1 mouse cellular context compared by ENCODE assay signal in the genomic region with DNA sequence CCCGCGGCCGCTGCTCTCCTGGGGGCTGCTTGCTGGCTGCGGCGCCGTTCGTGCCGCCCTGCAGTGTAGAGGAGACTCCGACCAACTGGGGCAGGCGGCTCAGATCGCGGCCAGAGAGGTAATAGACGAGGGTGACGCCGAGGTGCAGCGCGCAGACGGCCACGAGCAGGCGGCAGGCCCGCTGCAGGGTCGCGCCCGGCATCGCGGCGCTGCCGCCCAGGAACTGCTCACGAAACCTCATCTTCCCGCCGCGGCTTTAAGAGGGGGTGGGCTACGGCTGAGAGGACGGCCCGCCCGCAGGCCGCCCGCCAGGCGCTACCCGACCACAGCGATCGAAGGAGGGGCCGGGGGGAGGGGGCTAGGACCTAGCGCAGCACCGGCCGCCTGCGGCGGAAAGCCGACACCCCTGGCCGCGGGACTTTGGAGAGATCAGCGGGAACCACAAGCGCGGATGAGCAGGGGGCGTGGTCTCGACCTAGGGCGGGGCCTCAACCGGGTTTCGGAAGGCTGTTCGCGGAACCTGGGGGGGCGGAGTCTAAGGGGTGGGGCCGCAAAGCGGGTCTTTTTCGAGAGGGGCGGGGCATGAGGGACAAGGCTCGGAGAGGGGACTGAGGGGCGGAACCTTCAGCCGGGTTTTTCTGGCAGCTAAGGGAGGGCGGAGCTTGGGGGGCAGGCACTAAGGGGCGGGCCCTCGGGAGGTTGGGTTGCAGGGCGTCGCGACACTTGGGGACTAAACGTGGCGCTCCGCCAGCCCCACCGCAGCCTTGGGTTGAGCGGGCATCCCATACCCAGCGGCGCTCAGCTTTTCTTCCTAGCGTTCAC.
TF ChIP-seq lines count a peak whose summit lies in the region.

A gene (minus strand): TSS at position 441 of the 822 bp plus-strand sequence.

TF ChIP-seq in MEL, 35 proteins besides CTCF, POLR2A, EP300 and RAD21 (continued from another document):
- TF ChIP-seq GABPA (IDR thresholded peaks at IDR 0.05; ENCODE audit: low read depth, low read length) (no peak), MAX (IDR thresholded peaks at IDR 0.05; ENCODE audit: low read length) (peak; percentile 55; the same call in 1 of the 2 replicates), CHD2 (IDR thresholded peaks at IDR 0.05; ENCODE audit: low read length) (no peak; the same call in 1 of the 2 replicates), MEF2A (IDR thresholded peaks at IDR 0.05; ENCODE audit: extremely low read depth, insufficient replicate concordance, low read depth, low read length, poor library complexity, severe bottlenecking) (0 out of 2 replicates have a peak, but pooled peaks have one; percentile 47), NELFE (IDR thresholded peaks at IDR 0.05; ENCODE audit: low read depth, low read length) (peak; percentile 75), MYC (IDR thresholded peaks at IDR 0.05; ENCODE audit: low read depth, low read length) (0 out of 2 replicates have a peak, but pooled peaks have one; percentile 7), USF2 (IDR thresholded peaks at IDR 0.05; ENCODE audit: borderline replicate concordance in 1 of 2, insufficient read depth in 1 of 2, low read depth in 1 of 2, low read length in 2 of 2) (no peak), MAFK (IDR thresholded peaks at IDR 0.05; ENCODE audit: borderline replicate concordance, low read depth, low read length) (no peak; the same call in 1 of the 2 replicates)
